ENCODE assay signal across 31 mouse cellular contexts in the genomic region with DNA sequence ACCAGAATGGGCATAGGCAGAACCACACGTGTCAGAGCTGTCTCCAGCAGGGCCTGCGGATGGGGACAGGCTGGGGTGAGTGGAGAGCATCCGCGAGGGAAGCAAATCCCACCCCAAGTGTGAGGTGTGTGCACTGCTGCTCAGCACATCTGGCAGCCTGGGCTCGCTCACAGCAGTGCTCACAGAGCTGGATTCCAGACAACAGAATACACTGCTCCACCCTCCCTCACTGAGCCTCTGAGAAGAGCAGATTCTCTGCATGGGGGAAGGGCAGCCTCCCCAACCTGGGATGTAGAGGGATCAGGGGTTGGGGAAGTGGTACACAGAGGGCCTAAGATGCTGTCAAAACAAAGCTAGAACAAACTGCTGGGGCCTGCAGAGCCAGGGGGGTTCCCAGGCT. TPM values are rescaled to one million over a fixed set of nuclear protein-coding genes. Genes with fewer than 3 reads are reported as not detected.
DNase-seq lines count a peak whose midpoint lies in the region; ATAC-seq lines count a peak whose summit lies in the region.
"Had no signal": no experiment of that assay in that cellular context is flagged by ENCODE, and none has a peak within 500 bp of the region (broad histone marks: within the 10 kb centered on the region; RNA-seq: fewer than 3 reads in every experiment).

No protein-coding gene starts in this region.

- H3K4me1 ChIP-seq in midbrain, embryonic 10.5 days: peaks cover 58% of the 10 kb centered on the region
- H3K4me1 ChIP-seq in midbrain, embryonic 11.5 days (ENCODE audit: control insufficient read depth, insufficient read depth, low read length): peaks cover 13% of the 10 kb centered on the region
- H3K4me1 ChIP-seq in limb, embryonic 12.5 days (replicated peaks): peaks cover 34% of the 10 kb centered on the region
- H3K4me1 ChIP-seq: liver, embryonic 15.5 days had no signal

- no peak overlapping the region for H3K4me2 ChIP-seq in midbrain, embryonic 11.5 days
- H3K4me2 ChIP-seq in limb, embryonic 12.5 days: no peak overlapping the region
- H3K4me2 ChIP-seq: forebrain, embryonic 13.5 days; heart, embryonic 13.5 days; kidney, embryonic 15.5 days; liver, embryonic 15.5 days; lung, embryonic 15.5 days had no signal

- no peak for ATAC-seq in midbrain, embryonic 11.5 days (ENCODE audit: low FRiP score)
- ATAC-seq in limb, embryonic 12.5 days (ENCODE audit: insufficient number of reproducible peaks, insufficient read depth, low FRiP score, low TSS enrichment, low read depth): peak; percentile 16; the same call in 1 of the 2 replicates
- ATAC-seq: forebrain, embryonic 13.5 days; hindbrain, postnatal 0 days; intestine, postnatal 0 days had no signal

- WGBS in midbrain, embryonic 10.5 days: 20% methylated on average over 5 of the region's 5 CpGs
- 23% methylated on average over 5 of the region's 5 CpGs for WGBS in midbrain, embryonic 11.5 days
- 30% methylated on average over 5 of the region's 5 CpGs for WGBS in limb, embryonic 12.5 days

- no peak overlapping the region for H3K9ac ChIP-seq in midbrain, embryonic 11.5 days (ENCODE audit: low read length)
- H3K9ac ChIP-seq in limb, embryonic 12.5 days (replicated peaks): no peak overlapping the region; the same call in 1 of the 2 replicates
- H3K9ac ChIP-seq: forebrain, embryonic 13.5 days; heart, embryonic 13.5 days; kidney, embryonic 15.5 days; liver, embryonic 15.5 days; lung, embryonic 15.5 days had no signal

- no peak for DNase-seq in midbrain, embryonic 10.5 days (ENCODE audit: low spot score)
- DNase-seq in midbrain, embryonic 11.5 days (ENCODE audit: low spot score, missing footprints): no peak
- peak; percentile 54 for DNase-seq in ZHBTc4 (ENCODE audit: low read depth, low spot score)
- no peak for DNase-seq in cerebellum, postnatal 36 days
- DNase-seq in adrenal gland, postnatal 10 days: no peak
- DNase-seq in right cerebral cortex, adult 2 months (ENCODE audit: low spot score in 2 of 2): no peak
- DNase-seq: cerebellum, adult 11-12 months; cerebellum, postnatal 25 days; embryo, embryonic 11 days; gastrocnemius, postnatal 10 days; heart, adult 11 months; heart, postnatal 14 days; kidney, postnatal 36 days; layer of hippocampus, postnatal 36 days; liver; lung, postnatal 4 days; right cerebral cortex, postnatal 25 days; spleen, adult 18-20 months; thymus, postnatal 25 days had no signal

- no peak overlapping the region for H3K4me3 ChIP-seq in midbrain, embryonic 10.5 days
- H3K4me3 ChIP-seq in midbrain, embryonic 11.5 days (ENCODE audit: low read depth, low read length): no peak overlapping the region
- H3K4me3 ChIP-seq in limb, embryonic 12.5 days (replicated peaks): no peak overlapping the region
- H3K4me3 ChIP-seq: forebrain, embryonic 13.5 days; heart, embryonic 13.5 days; kidney, embryonic 15.5 days; liver, embryonic 15.5 days; lung, embryonic 15.5 days had no signal

- no peaks in the 10 kb centered on the region for H3K36me3 ChIP-seq in midbrain, embryonic 10.5 days
- no peaks in the 10 kb centered on the region for H3K36me3 ChIP-seq in midbrain, embryonic 11.5 days (ENCODE audit: control insufficient read depth, insufficient read depth, low read length)
- no peaks in the 10 kb centered on the region for H3K36me3 ChIP-seq in limb, embryonic 12.5 days
- H3K36me3 ChIP-seq: heart, embryonic 13.5 days; kidney, embryonic 15.5 days; liver, embryonic 15.5 days; lung, embryonic 15.5 days had no signal

- H3K27ac ChIP-seq in midbrain, embryonic 10.5 days (replicated peaks): peak overlapping the region; percentile 65
- no peak overlapping the region for H3K27ac ChIP-seq in midbrain, embryonic 11.5 days (ENCODE audit: low read depth, low read length)
- H3K27ac ChIP-seq in limb, embryonic 12.5 days: no peak overlapping the region
- H3K27ac ChIP-seq: forebrain, embryonic 13.5 days; heart, embryonic 13.5 days; hindbrain, postnatal 0 days; kidney, embryonic 15.5 days; liver, embryonic 15.5 days; lung, embryonic 15.5 days had no signal

- H3K27me3 ChIP-seq in midbrain, embryonic 10.5 days (ENCODE audit: low read depth, poor library complexity, severe bottlenecking): peaks cover 52% of the 10 kb centered on the region
- no peaks in the 10 kb centered on the region for H3K27me3 ChIP-seq in midbrain, embryonic 11.5 days (ENCODE audit: control insufficient read depth, insufficient read depth, low read length)
- no peaks in the 10 kb centered on the region; the same call in none of the 2 replicates for H3K27me3 ChIP-seq in limb, embryonic 12.5 days
- H3K27me3 ChIP-seq: forebrain, embryonic 13.5 days; kidney, embryonic 15.5 days; liver, embryonic 15.5 days; lung, embryonic 15.5 days had no signal

- no peaks in the 10 kb centered on the region for H3K9me3 ChIP-seq in midbrain, embryonic 10.5 days (replicated peaks)
- no peaks in the 10 kb centered on the region for H3K9me3 ChIP-seq in midbrain, embryonic 11.5 days (ENCODE audit: control insufficient read depth, low read length)
- H3K9me3 ChIP-seq in limb, embryonic 12.5 days: no peaks in the 10 kb centered on the region
- H3K9me3 ChIP-seq: forebrain, embryonic 13.5 days; heart, embryonic 13.5 days; kidney, embryonic 15.5 days; liver, embryonic 15.5 days; lung, embryonic 15.5 days had no signal

RNA-seq across cellular contexts. Expression of a gene that starts 47.6 kb away (rescaled TPM):
- polyA plus RNA-seq in midbrain, embryonic 10.5 days (2016; fragmentation: Nextera tagmentation; extraction: Ambion mirVana): 2.2 and 3.5 TPM in 2 replicates
- polyA plus RNA-seq in midbrain, embryonic 11.5 days (2014; fragmentation: Nextera tagmentation; extraction: Ambion mirVana): 2.7 and 3.6 TPM in 2 replicates
- 1.5 TPM in 2 replicates for polyA plus RNA-seq in limb, embryonic 12.5 days (2016; fragmentation: Nextera tagmentation; extraction: Ambion mirVana)
- not detected for total RNA-seq in adrenal gland, postnatal 10 days (2021)
- total RNA-seq: adrenal gland, adult 18-20 months; gastrocnemius, postnatal 10 days; heart, postnatal 14 days; megakaryocyte-erythroid progenitor cell, adult 5-6 weeks; neutrophil, adult 5-6 weeks had no signal
- polyA plus RNA-seq: heart, embryonic 13.5 days; hindbrain, embryonic 11.5 days; intestine, postnatal 0 days; liver, embryonic 15.5 days; lung, embryonic 15.5 days had no signal
